Mouse (Mus musculus): ENCODE results near the gene Gli2. TPM values are rescaled to one million over a fixed set of nuclear protein-coding genes. Genes with fewer than 3 reads are reported as not detected.
A peak's percentile ranks its signal among the peaks of the same experiment; 100 is the strongest.

Gene Gli2
- polyA plus RNA-seq, 1 experiment from 2014 or later = 21.3 TPM

GRCm38 (mm10) chr1:119075500-119075899 lies 22.1 kb upstream of the Gli2 start:
- Histone ChIP-seq H3K4me2 (no peak overlapping the region), H3K9ac (no peak overlapping the region), H3K27me3 (peaks cover 22% of the 10 kb centered on the region), H3K9me3 (no peaks in the 10 kb centered on the region), H3K36me3 (no peaks in the 10 kb centered on the region), H3K27ac (no peak overlapping the region), H3K4me1 (peaks cover 10% of the 10 kb centered on the region), H3K4me3 (no peak overlapping the region)
- 44% methylated on average over 6 of the region's 7 CpGs for WGBS
- ATAC-seq (ENCODE audit: insufficient number of reproducible peaks, insufficient read depth, low FRiP score, low TSS enrichment, low read depth) = no peak

- 65% methylated on average over 6 of the region's 6 CpGs for WGBS
Measured at GRCm38 (mm10) chr1:119074910-119075309, 21.5 kb upstream of the Gli2 start.

DNA sequence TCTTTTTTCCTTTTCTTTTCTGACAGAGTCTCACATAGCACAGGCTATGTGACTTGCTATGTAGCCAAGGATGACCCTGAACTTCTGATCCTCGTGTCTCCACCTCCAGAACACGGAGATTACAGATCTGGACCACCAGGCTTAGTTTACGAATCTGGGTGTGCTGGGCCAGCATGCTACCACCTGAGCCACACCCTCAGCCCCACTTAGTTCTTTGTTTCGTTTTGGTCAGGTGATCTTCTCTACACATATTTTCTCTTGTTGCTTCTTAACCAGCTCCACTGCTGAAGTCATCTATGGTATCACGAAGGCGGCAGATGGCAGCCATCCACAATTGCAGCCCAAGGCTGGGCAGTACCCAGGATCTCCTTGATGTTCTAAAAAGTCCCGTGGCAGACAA lies 20.5 kb upstream of the Gli2 start:
- peaks cover 22% of the 10 kb centered on the region for H3K27me3 ChIP-seq
- H3K36me3 ChIP-seq = no peaks in the 10 kb centered on the region
- peaks cover 10% of the 10 kb centered on the region for H3K4me1 ChIP-seq
- H3K9ac ChIP-seq = no peak overlapping the region
- WGBS = 85% methylated on average over 7 of the region's 7 CpGs
- H3K27ac ChIP-seq = no peak overlapping the region
- H3K9me3 ChIP-seq = no peaks in the 10 kb centered on the region
- ATAC-seq (ENCODE audit: insufficient number of reproducible peaks, insufficient read depth, low FRiP score, low TSS enrichment, low read depth) = no peak
- H3K4me2 ChIP-seq = no peak overlapping the region
- H3K4me3 ChIP-seq = no peak overlapping the region

More at GRCm38 (mm10) chr1:119074910-119075309, 21.5 kb upstream of the Gli2 start:
- no peaks in the 10 kb centered on the region for H3K9me3 ChIP-seq
- H3K4me3 ChIP-seq = no peak overlapping the region
- H3K4me1 ChIP-seq = peaks cover 10% of the 10 kb centered on the region
- peaks cover 22% of the 10 kb centered on the region for H3K27me3 ChIP-seq
- H3K4me2 ChIP-seq = no peak overlapping the region
- no peak overlapping the region for H3K27ac ChIP-seq
- no peak overlapping the region for H3K9ac ChIP-seq
- no peaks in the 10 kb centered on the region for H3K36me3 ChIP-seq
- no peak for ATAC-seq (ENCODE audit: insufficient number of reproducible peaks, insufficient read depth, low FRiP score, low TSS enrichment, low read depth)

- Histone ChIP-seq H3K4me2 (peak overlapping the region; percentile 14; the same call in 1 of the 2 replicates), H3K4me1 (peaks cover 20% of the 10 kb centered on the region), H3K27me3 (no peaks in the 10 kb centered on the region), H3K9ac (0 out of 2 replicates have a peak overlapping the region, but pooled peaks have one; percentile 21), H3K27ac (peak overlapping the region; percentile 72), H3K9me3 (no peaks in the 10 kb centered on the region), H3K36me3 (no peaks in the 10 kb centered on the region), H3K4me3 (no peak overlapping the region)
- peak; percentile 77; the same call in 1 of the 2 replicates for ATAC-seq (ENCODE audit: insufficient number of reproducible peaks, insufficient read depth, low FRiP score, low TSS enrichment, low read depth)
- 53% methylated on average over 20 of the region's 20 CpGs for WGBS
Measured at GRCm38 (mm10) chr1:119064892-119065671, 11.7 kb upstream of the Gli2 start.

GRCm38 (mm10) chr1:119056491-119056890 lies 3.1 kb upstream of the Gli2 start:
- Histone ChIP-seq H3K27ac (0 out of 2 replicates have a peak overlapping the region, but pooled peaks have one; percentile 22), H3K4me1 (peaks cover 21% of the 10 kb centered on the region), H3K9ac (no peak overlapping the region), H3K4me2 (no peak overlapping the region), H3K36me3 (no peaks in the 10 kb centered on the region), H3K27me3 (no peaks in the 10 kb centered on the region), H3K9me3 (no peaks in the 10 kb centered on the region), H3K4me3 (no peak overlapping the region)
- ATAC-seq (ENCODE audit: insufficient number of reproducible peaks, insufficient read depth, low FRiP score, low TSS enrichment, low read depth) = no peak
- 58% methylated on average over 8 of the region's 8 CpGs for WGBS

DNA sequence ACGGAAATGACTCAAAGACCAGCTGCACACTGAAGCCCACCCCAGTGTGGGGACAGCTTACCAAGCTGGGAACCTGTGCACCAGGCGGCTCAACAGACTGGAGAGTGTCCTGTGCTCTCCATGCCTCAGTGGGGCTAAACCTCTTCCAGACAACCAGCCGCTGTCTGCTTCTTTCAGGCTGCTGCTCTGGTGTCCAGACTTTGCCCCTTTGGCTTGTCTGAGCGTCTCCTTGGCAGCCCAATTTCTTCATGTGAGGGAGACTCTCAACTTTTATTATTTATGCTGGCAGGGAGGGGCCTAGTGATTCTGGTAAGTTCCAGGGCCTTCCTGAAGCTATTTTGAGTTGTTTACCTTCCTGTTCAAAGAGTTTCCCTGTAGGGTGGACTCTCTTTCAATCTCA lies 2.4 kb upstream of the Gli2 start:
- Histone ChIP-seq H3K4me3 (no peak overlapping the region), H3K27me3 (no peaks in the 10 kb centered on the region), H3K27ac (no peak overlapping the region), H3K4me1 (peaks cover 28% of the 10 kb centered on the region), H3K36me3 (no peaks in the 10 kb centered on the region), H3K9me3 (no peaks in the 10 kb centered on the region), H3K4me2 (no peak overlapping the region), H3K9ac (no peak overlapping the region)
- WGBS = 78% methylated on average over 4 of the region's 4 CpGs
- no peak for ATAC-seq (ENCODE audit: insufficient number of reproducible peaks, insufficient read depth, low FRiP score, low TSS enrichment, low read depth)

- H3K4me1 ChIP-seq = peaks cover 38% of the 10 kb centered on the region
- no peaks in the 10 kb centered on the region for H3K27me3 ChIP-seq
- H3K4me3 ChIP-seq = peak overlapping the region; percentile 78
- H3K9ac ChIP-seq = peak overlapping the region; percentile 61
- ATAC-seq (ENCODE audit: insufficient number of reproducible peaks, insufficient read depth, low FRiP score, low TSS enrichment, low read depth) = no peak
- peak overlapping the region; percentile 89 for H3K4me2 ChIP-seq
- H3K36me3 ChIP-seq = no peaks in the 10 kb centered on the region
- WGBS = 14% methylated on average over 6 of the region's 6 CpGs
- peak overlapping the region; percentile 100 for H3K27ac ChIP-seq
- H3K9me3 ChIP-seq = no peaks in the 10 kb centered on the region
Measured at GRCm38 (mm10) chr1:119054468-119054867, 1.0 kb upstream of the Gli2 start.

- no peaks in the 10 kb centered on the region for H3K9me3 ChIP-seq
- peak overlapping the region; percentile 94 for H3K9ac ChIP-seq
- WGBS = under 1% methylated on average over 25 of the region's 25 CpGs
- H3K36me3 ChIP-seq = no peaks in the 10 kb centered on the region
- peaks cover 44% of the 10 kb centered on the region for H3K4me1 ChIP-seq
- H3K27me3 ChIP-seq = no peaks in the 10 kb centered on the region
- peak overlapping the region; percentile 89 for H3K4me2 ChIP-seq
- H3K27ac ChIP-seq = peak overlapping the region; percentile 100
- H3K4me3 ChIP-seq = peak overlapping the region; percentile 78
- ATAC-seq (ENCODE audit: insufficient number of reproducible peaks, insufficient read depth, low FRiP score, low TSS enrichment, low read depth) = peak; percentile 56
Measured at GRCm38 (mm10) chr1:119053872-119054354, 494 bp upstream of the Gli2 start.

GRCm38 (mm10) chr1:119052631-119053177 lies 715 bp downstream of the Gli2 start:
- no peaks in the 10 kb centered on the region for H3K9me3 ChIP-seq
- H3K4me3 ChIP-seq = peak overlapping the region; percentile 78
- H3K9ac ChIP-seq = peak overlapping the region; percentile 94
- H3K27ac ChIP-seq = peak overlapping the region; percentile 100
- H3K4me2 ChIP-seq = peak overlapping the region; percentile 89
- H3K36me3 ChIP-seq = no peaks in the 10 kb centered on the region
- ATAC-seq (ENCODE audit: insufficient number of reproducible peaks, insufficient read depth, low FRiP score, low TSS enrichment, low read depth) = no peak
- no peaks in the 10 kb centered on the region for H3K27me3 ChIP-seq
- WGBS = under 1% methylated on average over 33 of the region's 33 CpGs
- H3K4me1 ChIP-seq = peaks cover 53% of the 10 kb centered on the region

GRCm38 (mm10) chr1:119051938-119052551 lies 1.4 kb downstream of the Gli2 start:
- no peaks in the 10 kb centered on the region for H3K9me3 ChIP-seq
- H3K4me2 ChIP-seq = peak overlapping the region; percentile 89
- peak overlapping the region; percentile 78 for H3K4me3 ChIP-seq
- no peaks in the 10 kb centered on the region for H3K27me3 ChIP-seq
- peak overlapping the region; percentile 94 for H3K9ac ChIP-seq
- H3K4me1 ChIP-seq = peaks cover 57% of the 10 kb centered on the region
- peak overlapping the region; percentile 100 for H3K27ac ChIP-seq
- H3K36me3 ChIP-seq = no peaks in the 10 kb centered on the region
- no peak for ATAC-seq (ENCODE audit: insufficient number of reproducible peaks, insufficient read depth, low FRiP score, low TSS enrichment, low read depth)
- under 1% methylated on average over 21 of the region's 21 CpGs for WGBS

DNA sequence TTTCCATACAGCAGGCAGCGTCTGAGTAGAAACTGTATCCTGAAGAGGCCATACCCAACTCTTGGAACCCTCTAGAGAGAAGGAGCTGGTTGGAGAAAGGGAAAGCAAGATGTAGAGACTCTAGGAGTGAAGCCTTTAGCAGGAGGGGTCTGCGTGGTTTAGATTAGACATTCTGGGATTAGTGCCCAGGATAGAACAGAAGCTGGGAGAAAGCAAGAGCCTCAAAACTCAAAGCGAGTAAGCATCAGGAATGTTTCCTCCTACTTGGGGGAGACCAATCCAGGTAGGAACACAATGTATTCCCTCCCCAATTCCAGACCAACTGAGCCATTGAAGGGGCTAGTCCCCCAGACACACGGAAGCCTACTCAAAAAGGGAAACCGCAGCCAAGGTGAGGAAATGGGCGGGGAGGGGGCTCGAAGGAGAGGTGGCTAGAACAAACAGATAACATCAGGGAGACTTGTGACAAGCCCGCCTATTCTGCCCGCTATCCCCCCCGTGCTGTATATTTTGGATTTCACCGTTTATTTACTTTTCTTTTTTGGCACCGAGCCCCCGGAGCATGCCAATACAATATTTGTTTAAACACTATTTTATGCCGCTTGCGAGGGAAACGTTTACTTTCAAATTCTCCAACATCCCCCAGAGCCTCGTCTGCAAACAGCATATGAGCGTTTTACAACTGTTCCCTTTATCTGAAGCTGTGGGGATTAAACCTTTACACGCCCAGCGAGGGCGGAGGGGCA lies 2.1 kb downstream of the Gli2 start:
- under 1% methylated on average over 21 of the region's 21 CpGs for WGBS
- peaks cover 60% of the 10 kb centered on the region for H3K4me1 ChIP-seq
- peak overlapping the region; percentile 89 for H3K4me2 ChIP-seq
- H3K27me3 ChIP-seq = no peaks in the 10 kb centered on the region
- peak overlapping the region; percentile 78 for H3K4me3 ChIP-seq
- peak overlapping the region; percentile 94 for H3K9ac ChIP-seq
- H3K9me3 ChIP-seq = no peaks in the 10 kb centered on the region
- H3K36me3 ChIP-seq = no peaks in the 10 kb centered on the region
- ATAC-seq (ENCODE audit: insufficient number of reproducible peaks, insufficient read depth, low FRiP score, low TSS enrichment, low read depth) = no peak
- H3K27ac ChIP-seq = peak overlapping the region; percentile 100

Measured in embryonic facial prominence, embryonic 13.5 days (tissue).